Mouse (Mus musculus) ES-Bruce4 (cell line): Measurements from ENCODE around the gene Map3k7cl.

ENCODE experiments used
- CTCF ChIP-seq: IDR thresholded peaks from one replicate; pipeline ENCODE4 v1.8.1; 2011; ENCODE audit warnings: low read depth, low read length
- EP300 ChIP-seq: IDR thresholded peaks from 2 replicates; pipeline ENCODE4 v1.6.1; 2011; ENCODE audit warnings: low read depth, low read length; ENCODE audit not compliant: insufficient read depth
- POLR2A ChIP-seq: IDR thresholded peaks from one replicate; pipeline ENCODE4 v1.8.1; 2011; ENCODE audit warnings: low read length; ENCODE audit not compliant: insufficient read depth

GRCm38 (mm10) chr16:87569576-87570105, 16.5 kb downstream of the Map3k7cl start:
- TF ChIP-seq POLR2A: no peak
- no peak for TF ChIP-seq CTCF
- TF ChIP-seq EP300: no peak
